Mouse (Mus musculus): Measurements from ENCODE around the gene P2ry2.

The P2ry2 gene

GRCm38 (mm10) chr7:101026836-101027235 is 14.2 kb upstream of the P2ry2 start:
- no peak for DNase-seq

GRCm38 (mm10) chr7:101017492-101017891 is 4.8 kb upstream of the P2ry2 start:
- no peak for DNase-seq

- no peak for DNase-seq
These were observed 4.4 kb upstream of the P2ry2 start for GRCm38 (mm10) chr7:101017021-101017461.

GRCm38 (mm10) chr7:101014985-101015384 is 2.3 kb upstream of the P2ry2 start:
- no peak for DNase-seq

- no peak for DNase-seq
These were observed 1.4 kb upstream of the P2ry2 start for GRCm38 (mm10) chr7:101014041-101014440.

GRCm38 (mm10) chr7:101011681-101012367 is 842 bp downstream of the P2ry2 start:
- DNase-seq: peak; percentile 72

- no peak for DNase-seq
These were observed 1.9 kb downstream of the P2ry2 start for GRCm38 (mm10) chr7:101010741-101011140.

GRCm38 (mm10) chr7:101006201-101006600 is 6.5 kb downstream of the P2ry2 start:
- no peak for DNase-seq

- no peak for DNase-seq
These were observed 7.5 kb downstream of the P2ry2 start for GRCm38 (mm10) chr7:101005119-101005518.

- DNase-seq: peak; percentile 20
These were observed 9.0 kb downstream of the P2ry2 start for GRCm38 (mm10) chr7:101003442-101004326.

- no peak for DNase-seq
These were observed 10.4 kb downstream of the P2ry2 start for GRCm38 (mm10) chr7:101002274-101002673.

- no peak for DNase-seq
These were observed 13.0 kb downstream of the P2ry2 start for GRCm38 (mm10) chr7:100999623-101000022.

GRCm38 (mm10) chr7:100998578-100998960 is 14.1 kb downstream of the P2ry2 start:
- no peak for DNase-seq

- DNase-seq: no peak
These were observed 14.6 kb downstream of the P2ry2 start for GRCm38 (mm10) chr7:100997951-100998577.

- no peak for DNase-seq
These were observed 15.5 kb downstream of the P2ry2 start for GRCm38 (mm10) chr7:100997215-100997614.

- no peak for DNase-seq
These were observed 16.7 kb downstream of the P2ry2 start for GRCm38 (mm10) chr7:100995951-100996350.

GRCm38 (mm10) chr7:100995260-100995864 is 17.3 kb downstream of the P2ry2 start:
- DNase-seq: no peak

GRCm38 (mm10) chr7:100993166-100993565 is 19.5 kb downstream of the P2ry2 start:
- DNase-seq: no peak

GRCm38 (mm10) chr7:100991972-100992371 is 20.7 kb downstream of the P2ry2 start:
- DNase-seq: no peak

GRCm38 (mm10) chr7:100990636-100991311 is 21.9 kb downstream of the P2ry2 start:
- no peak for DNase-seq

GRCm38 (mm10) chr7:100988092-100988491 is 24.6 kb downstream of the P2ry2 start:
- DNase-seq: peak; percentile 31

All from thymus, postnatal 4 days (tissue).